Mouse (Mus musculus): Measurements from ENCODE around the gene Btbd35f26. TPM values are rescaled to one million over a fixed set of nuclear protein-coding genes. Genes with fewer than 3 reads are reported as not detected.
"Not testable (repeated sequence)": the region's sequence is repeated elsewhere in the genome, so short reads cannot be mapped to it uniquely, and the experiment has no call there.

Btbd35f26 gene
- polyA plus RNA-seq (2015; fragmentation: Nextera tagmentation; extraction: Ambion mirVana): not detected in 2 replicates

DNA sequence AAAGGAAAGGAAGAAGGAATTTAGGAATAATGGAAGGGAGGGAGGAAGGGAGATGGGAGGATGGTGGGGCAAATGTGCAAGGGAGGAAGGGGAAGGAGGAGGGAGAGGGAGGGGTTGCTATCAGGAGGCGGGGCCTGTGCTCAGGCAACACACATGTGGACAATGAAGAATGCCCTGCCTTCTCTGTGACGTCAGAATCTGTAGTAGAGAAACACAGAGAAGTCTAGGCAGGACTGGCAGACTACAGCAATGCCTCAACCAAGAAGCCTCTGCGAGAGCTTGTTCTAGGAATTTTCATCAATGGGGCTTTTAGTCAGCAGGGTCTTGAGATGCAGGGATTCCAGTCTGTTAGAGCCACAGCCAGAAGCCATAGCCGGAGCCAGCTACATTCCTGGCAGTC, at the start of gene Btbd35f26:
Gene Btbd35f26 (plus strand): TSS at position 301 of the 400 bp plus-strand sequence.
- H3K9ac ChIP-seq: not testable (repeated sequence)
- whole genome bisulfite sequencing: no CpG with 5 or more reads among the region's 4 CpGs

DNA sequence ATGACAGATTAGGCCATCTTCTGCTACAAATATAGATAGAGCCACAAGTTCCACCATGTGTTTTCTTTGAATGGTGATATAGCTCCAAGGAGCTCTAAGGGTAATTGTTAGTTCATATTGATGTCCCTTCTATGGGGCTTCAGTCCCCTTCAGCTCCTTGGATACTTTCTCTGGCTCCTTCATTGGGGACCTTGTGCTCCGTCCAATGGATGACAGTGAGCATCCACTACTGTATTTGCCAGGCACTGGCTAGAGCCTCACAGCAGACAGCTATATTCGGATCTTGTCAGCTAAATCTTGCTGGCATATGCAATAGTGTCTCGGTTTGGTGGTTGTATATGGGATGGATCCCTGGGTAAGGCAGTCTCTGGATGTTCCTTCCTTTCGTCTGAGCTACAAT, 5.7 kb downstream of the Btbd35f26 start:
- 89% methylated on average over 2 of the region's 4 CpGs for WGBS
- H3K4me1 ChIP-seq; H3K27me3 ChIP-seq; H3K27ac ChIP-seq; H3K9ac ChIP-seq; ATAC-seq; H3K4me3 ChIP-seq; H3K36me3 ChIP-seq (ENCODE audit: poor library complexity, severe bottlenecking); H3K9me3 ChIP-seq (replicated peaks); H3K4me2 ChIP-seq: not testable (repeated sequence)

More for the DNA sequence above, at the start of gene Btbd35f26:
- H3K4me1 ChIP-seq; H3K4me3 ChIP-seq; H3K36me3 ChIP-seq (ENCODE audit: poor library complexity, severe bottlenecking); H3K4me2 ChIP-seq; H3K27me3 ChIP-seq; H3K9me3 ChIP-seq (replicated peaks); H3K27ac ChIP-seq; ATAC-seq: not testable (repeated sequence)

DNA sequence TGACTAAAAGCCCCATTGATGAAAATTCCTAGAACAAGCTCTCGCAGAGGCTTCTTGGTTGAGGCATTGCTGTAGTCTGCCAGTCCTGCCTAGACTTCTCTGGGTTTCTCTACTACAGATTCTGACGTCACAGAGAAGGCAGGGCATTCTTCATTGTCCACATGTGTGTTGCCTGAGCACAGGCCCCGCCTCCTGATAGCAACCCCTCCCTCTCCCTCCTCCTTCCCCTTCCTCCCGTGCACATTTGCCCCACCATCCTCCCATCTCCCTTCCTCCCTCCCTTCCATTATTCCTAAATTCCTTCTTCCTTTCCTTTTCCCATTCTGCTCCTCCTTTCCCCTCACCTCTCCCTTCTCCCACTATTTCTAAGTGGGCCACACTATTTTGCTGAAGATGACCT, 47.6 kb downstream of the Btbd35f26 start, which contains the start of gene Btbd35f19:
Gene Btbd35f19 (minus strand): TSS at position 101 of the 400 bp plus-strand sequence.
- no CpG with 5 or more reads among the region's 4 CpGs for WGBS

More for the DNA sequence above, 47.6 kb downstream of the Btbd35f26 start, which contains the start of gene Btbd35f19:
- not testable (repeated sequence) for H3K9ac ChIP-seq; H3K27me3 ChIP-seq; H3K4me2 ChIP-seq; H3K4me1 ChIP-seq; H3K9me3 ChIP-seq (replicated peaks); H3K27ac ChIP-seq; ATAC-seq; H3K36me3 ChIP-seq (ENCODE audit: poor library complexity, severe bottlenecking); H3K4me3 ChIP-seq

Other genes starting within 250 kb of the Btbd35f26 start
- gene Btbd35f29, start 218.8 kb upstream of the Btbd35f26 start, polyA plus RNA-seq (2015; fragmentation: Nextera tagmentation; extraction: Ambion mirVana): not detected in 2 replicates
- not detected in 2 replicates for gene Spin2f, start 82.6 kb upstream of the Btbd35f26 start, polyA plus RNA-seq (2015; fragmentation: Nextera tagmentation; extraction: Ambion mirVana)
- not detected in 2 replicates for gene Btbd35f19, start 47.5 kb downstream of the Btbd35f26 start, polyA plus RNA-seq (2015; fragmentation: Nextera tagmentation; extraction: Ambion mirVana)
- not detected in 2 replicates for gene Gm21883, start 237.8 kb downstream of the Btbd35f26 start, polyA plus RNA-seq (2015; fragmentation: Nextera tagmentation; extraction: Ambion mirVana)